Mouse (Mus musculus): ENCODE data around the gene Orc3. TPM values are rescaled to one million over a fixed set of nuclear protein-coding genes. Genes with fewer than 3 reads are reported as not detected.

The Orc3 gene
- polyA plus RNA-seq, 1 experiment from 2014 or later = 89.3 TPM

DNA sequence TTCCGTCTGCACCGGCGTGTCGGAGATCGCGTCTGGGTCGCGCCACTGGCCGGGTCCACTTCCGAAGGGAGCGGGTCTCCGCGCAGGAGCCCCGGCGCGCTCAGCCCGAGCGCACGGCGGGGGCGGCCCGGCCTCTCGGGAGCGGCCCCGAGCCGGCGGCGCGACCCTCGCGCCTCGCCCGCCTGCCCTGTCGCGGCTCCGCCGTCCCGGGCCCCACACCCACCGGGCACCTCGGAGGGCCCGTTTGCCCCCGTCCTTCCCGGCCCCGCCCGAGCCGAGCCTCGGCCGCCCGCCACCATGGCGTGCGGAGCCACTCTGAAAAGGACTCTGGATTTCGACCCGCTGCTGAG is 64.0 kb downstream of the Orc3 start, which contains the start of gene Akirin2:
Gene Akirin2 (plus strand): TSS at position 190 of the 350 bp plus-strand sequence.
- H3K27ac ChIP-seq (ENCODE audit: low read depth) = peak within 1 kb of the TSS; percentile 92
- ATAC-seq (replicated peaks; ENCODE audit: low FRiP score, low TSS enrichment, low read depth) (peak; percentile 54), DNase-seq (ENCODE audit: low spot score) (no peak)
- peak within 1 kb of the TSS; percentile 73 for H3K4me2 ChIP-seq (ENCODE audit: low read length)
- H3K9ac ChIP-seq (ENCODE audit: low read length) = peak within 1 kb of the TSS; percentile 93
- peaks cover 10% of the 10 kb centered on the region for H3K4me1 ChIP-seq (replicated peaks; ENCODE audit: control insufficient read depth, insufficient read depth, low read length)
- 0 out of 2 replicates have a peak, but pooled peaks cover 5% of the 10 kb centered on the region for H3K36me3 ChIP-seq (ENCODE audit: control insufficient read depth, insufficient read depth, low read length)
- no peaks in the 10 kb centered on the region for H3K27me3 ChIP-seq (replicated peaks; ENCODE audit: control insufficient read depth, insufficient read depth, low read length)
- no peaks in the 10 kb centered on the region for H3K9me3 ChIP-seq (ENCODE audit: control insufficient read depth, low read length)
- H3K4me3 ChIP-seq (ENCODE audit: low read depth, low read length) = peak within 1 kb of the TSS; percentile 93
- under 1% methylated on average over 27 of the region's 53 CpGs for WGBS

DNA sequence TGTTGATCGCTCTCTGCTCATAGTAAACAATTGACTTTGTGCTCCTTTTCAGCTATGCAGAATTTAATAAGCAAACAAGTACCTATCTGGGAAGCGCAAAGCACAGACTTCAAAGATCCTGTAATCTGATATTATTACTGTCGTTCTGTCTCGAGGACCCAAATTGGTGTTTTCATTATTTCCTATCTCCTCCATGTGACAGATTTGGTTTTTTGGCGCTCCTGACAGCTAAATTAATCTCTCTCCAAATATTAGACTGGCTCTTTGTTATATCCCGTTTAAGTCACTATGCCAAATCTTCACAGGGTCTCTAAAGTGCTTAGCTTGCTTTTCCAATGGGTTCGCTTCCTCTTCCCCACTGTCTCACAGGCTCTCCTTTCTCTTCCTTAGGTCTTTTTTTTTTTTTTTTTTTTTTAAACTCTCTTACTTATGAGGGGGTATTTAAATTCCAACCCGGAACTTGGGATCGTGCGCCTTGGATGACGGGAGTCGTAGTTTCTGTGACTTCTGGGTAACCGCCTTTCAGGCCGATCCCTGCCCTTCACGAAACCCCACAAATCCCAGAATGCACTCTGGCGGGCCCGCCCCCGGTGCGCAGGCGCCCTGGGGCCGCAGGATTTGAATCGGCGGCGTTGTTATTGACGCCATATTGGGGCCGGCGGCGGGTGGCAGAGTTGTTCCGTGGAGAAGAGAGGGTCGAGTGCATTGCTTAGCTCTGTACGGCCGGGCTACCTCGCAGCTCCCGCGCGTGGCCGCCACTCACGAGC is 64.6 kb downstream of the Orc3 start:
- peak; percentile 95 for ATAC-seq (replicated peaks; ENCODE audit: low FRiP score, low TSS enrichment, low read depth)
- Histone ChIP-seq H3K4me2 (ENCODE audit: low read length) (peak overlapping the region; percentile 73), H3K27me3 (replicated peaks; ENCODE audit: control insufficient read depth, insufficient read depth, low read length) (no peaks in the 10 kb centered on the region), H3K27ac (ENCODE audit: low read depth) (peak overlapping the region; percentile 92), H3K9me3 (ENCODE audit: control insufficient read depth, low read length) (no peaks in the 10 kb centered on the region), H3K4me1 (replicated peaks; ENCODE audit: control insufficient read depth, insufficient read depth, low read length) (peaks cover 10% of the 10 kb centered on the region), H3K9ac (ENCODE audit: low read length) (peak overlapping the region; percentile 93), H3K4me3 (ENCODE audit: low read depth, low read length) (peak overlapping the region; percentile 93), H3K36me3 (ENCODE audit: control insufficient read depth, insufficient read depth, low read length) (0 out of 2 replicates have a peak, but pooled peaks cover 3% of the 10 kb centered on the region)
- WGBS = 3% methylated on average over 38 of the region's 38 CpGs
- DNase-seq (ENCODE audit: low spot score) = peak; percentile 97

GRCm38 (mm10) chr4:34529941-34530340 is 84.8 kb downstream of the Orc3 start:
- Histone ChIP-seq H3K27ac (ENCODE audit: low read depth) (no peak overlapping the region), H3K4me3 (ENCODE audit: low read depth, low read length) (no peak overlapping the region), H3K4me1 (replicated peaks; ENCODE audit: control insufficient read depth, insufficient read depth, low read length) (no peaks in the 10 kb centered on the region), H3K9me3 (ENCODE audit: control insufficient read depth, low read length) (no peaks in the 10 kb centered on the region), H3K9ac (ENCODE audit: low read length) (no peak overlapping the region), H3K36me3 (ENCODE audit: control insufficient read depth, insufficient read depth, low read length) (no peaks in the 10 kb centered on the region), H3K4me2 (ENCODE audit: low read length) (no peak overlapping the region), H3K27me3 (replicated peaks; ENCODE audit: control insufficient read depth, insufficient read depth, low read length) (no peaks in the 10 kb centered on the region)
- ATAC-seq (replicated peaks; ENCODE audit: low FRiP score, low TSS enrichment, low read depth) = no peak
- DNase-seq (ENCODE audit: low spot score) = no peak
- WGBS = 86% methylated on average over 6 of the region's 6 CpGs

- Histone ChIP-seq H3K9ac (ENCODE audit: low read length) (no peak overlapping the region), H3K4me1 (replicated peaks; ENCODE audit: control insufficient read depth, insufficient read depth, low read length) (no peaks in the 10 kb centered on the region), H3K27me3 (replicated peaks; ENCODE audit: control insufficient read depth, insufficient read depth, low read length) (no peaks in the 10 kb centered on the region), H3K9me3 (ENCODE audit: control insufficient read depth, low read length) (no peaks in the 10 kb centered on the region), H3K36me3 (ENCODE audit: control insufficient read depth, insufficient read depth, low read length) (no peaks in the 10 kb centered on the region), H3K4me2 (ENCODE audit: low read length) (no peak overlapping the region), H3K4me3 (ENCODE audit: low read depth, low read length) (no peak overlapping the region), H3K27ac (ENCODE audit: low read depth) (no peak overlapping the region)
- ATAC-seq (replicated peaks; ENCODE audit: low FRiP score, low TSS enrichment, low read depth) (no peak), DNase-seq (ENCODE audit: low spot score) (no peak)
- WGBS = 56% methylated on average over 4 of the region's 4 CpGs
Measured at GRCm38 (mm10) chr4:34529379-34529778, 85.4 kb downstream of the Orc3 start.

- ATAC-seq (replicated peaks; ENCODE audit: low FRiP score, low TSS enrichment, low read depth) = no peak
- Histone ChIP-seq H3K9me3 (ENCODE audit: control insufficient read depth, low read length) (no peaks in the 10 kb centered on the region), H3K4me2 (ENCODE audit: low read length) (no peak overlapping the region), H3K9ac (ENCODE audit: low read length) (no peak overlapping the region), H3K27me3 (replicated peaks; ENCODE audit: control insufficient read depth, insufficient read depth, low read length) (no peaks in the 10 kb centered on the region), H3K36me3 (ENCODE audit: control insufficient read depth, insufficient read depth, low read length) (no peaks in the 10 kb centered on the region), H3K4me3 (ENCODE audit: low read depth, low read length) (no peak overlapping the region), H3K4me1 (replicated peaks; ENCODE audit: control insufficient read depth, insufficient read depth, low read length) (no peaks in the 10 kb centered on the region), H3K27ac (ENCODE audit: low read depth) (no peak overlapping the region)
- WGBS = 86% methylated on average over 1 of the region's 1 CpGs
- no peak for DNase-seq (ENCODE audit: low spot score)
Measured at GRCm38 (mm10) chr4:34528430-34529100, 86.2 kb downstream of the Orc3 start.

- 75% methylated on average over 3 of the region's 3 CpGs for WGBS
- H3K27me3 ChIP-seq (replicated peaks; ENCODE audit: control insufficient read depth, insufficient read depth, low read length) = no peaks in the 10 kb centered on the region
- no peak overlapping the region for H3K9ac ChIP-seq (ENCODE audit: low read length)
- ATAC-seq (replicated peaks; ENCODE audit: low FRiP score, low TSS enrichment, low read depth) (no peak), DNase-seq (ENCODE audit: low spot score) (no peak)
- no peak overlapping the region for H3K4me2 ChIP-seq (ENCODE audit: low read length)
- no peaks in the 10 kb centered on the region for H3K4me1 ChIP-seq (replicated peaks; ENCODE audit: control insufficient read depth, insufficient read depth, low read length)
- H3K27ac ChIP-seq (ENCODE audit: low read depth) = no peak overlapping the region
- H3K4me3 ChIP-seq (ENCODE audit: low read depth, low read length) = no peak overlapping the region
- no peaks in the 10 kb centered on the region for H3K9me3 ChIP-seq (ENCODE audit: control insufficient read depth, low read length)
- H3K36me3 ChIP-seq (ENCODE audit: control insufficient read depth, insufficient read depth, low read length) = no peaks in the 10 kb centered on the region
Measured at GRCm38 (mm10) chr4:34526771-34527170, 88.0 kb downstream of the Orc3 start.

GRCm38 (mm10) chr4:34523586-34523985 is 91.2 kb downstream of the Orc3 start:
- Histone ChIP-seq H3K36me3 (ENCODE audit: control insufficient read depth, insufficient read depth, low read length) (no peaks in the 10 kb centered on the region), H3K4me3 (ENCODE audit: low read depth, low read length) (no peak overlapping the region), H3K4me2 (ENCODE audit: low read length) (no peak overlapping the region), H3K27me3 (replicated peaks; ENCODE audit: control insufficient read depth, insufficient read depth, low read length) (no peaks in the 10 kb centered on the region), H3K9ac (ENCODE audit: low read length) (no peak overlapping the region), H3K27ac (ENCODE audit: low read depth) (no peak overlapping the region), H3K4me1 (replicated peaks; ENCODE audit: control insufficient read depth, insufficient read depth, low read length) (no peaks in the 10 kb centered on the region), H3K9me3 (ENCODE audit: control insufficient read depth, low read length) (no peaks in the 10 kb centered on the region)
- ATAC-seq (replicated peaks; ENCODE audit: low FRiP score, low TSS enrichment, low read depth) (no peak), DNase-seq (ENCODE audit: low spot score) (no peak)
- WGBS = 89% methylated on average over 4 of the region's 4 CpGs

GRCm38 (mm10) chr4:34522846-34523245 is 91.9 kb downstream of the Orc3 start:
- ATAC-seq (replicated peaks; ENCODE audit: low FRiP score, low TSS enrichment, low read depth) (no peak), DNase-seq (ENCODE audit: low spot score) (no peak)
- 79% methylated on average over 3 of the region's 3 CpGs for WGBS
- Histone ChIP-seq H3K36me3 (ENCODE audit: control insufficient read depth, insufficient read depth, low read length) (no peaks in the 10 kb centered on the region), H3K27ac (ENCODE audit: low read depth) (no peak overlapping the region), H3K4me3 (ENCODE audit: low read depth, low read length) (no peak overlapping the region), H3K4me2 (ENCODE audit: low read length) (no peak overlapping the region), H3K9ac (ENCODE audit: low read length) (no peak overlapping the region), H3K9me3 (ENCODE audit: control insufficient read depth, low read length) (no peaks in the 10 kb centered on the region), H3K27me3 (replicated peaks; ENCODE audit: control insufficient read depth, insufficient read depth, low read length) (no peaks in the 10 kb centered on the region), H3K4me1 (replicated peaks; ENCODE audit: control insufficient read depth, insufficient read depth, low read length) (no peaks in the 10 kb centered on the region)

All from intestine, embryonic 14.5 days (tissue).